Mouse (Mus musculus) liver, embryonic 11.5 days (tissue): ENCODE results near the gene Deup1. TPM values are rescaled to one million over a fixed set of nuclear protein-coding genes. Genes with fewer than 3 reads are reported as not detected.

Source experiments
- ATAC-seq: fragments of 200-750 bp; cut with Nextera tagmentation; replicated peaks from 2 replicates; pipeline ENCODE4 v1.8.0; 2017; ENCODE audit warnings: moderate number of reproducible peaks, mild to moderate bottlenecking, moderate TSS enrichment, moderate library complexity; ENCODE audit not compliant: low FRiP score
- DNase-seq: peaks from one replicate; pipeline ENCODE4 v3.0.0-alpha.2; 2017; ENCODE audit warnings: low spot score
- H3K27ac ChIP-seq: fragments of 300-500 bp; sonication (generic); 2 replicates; pipeline ENCODE4 v1.5.1; 2014; ENCODE audit warnings: mild to moderate bottlenecking, low read depth, low read length, control low read depth
- H3K27me3 ChIP-seq: fragments of 300-500 bp; sonication (generic); replicated peaks from 2 replicates; pipeline ENCODE4 v1.6.1; 2014; ENCODE audit warnings: low read length, mixed read lengths; ENCODE audit not compliant: control insufficient read depth, insufficient read depth
- H3K36me3 ChIP-seq: fragments of 300-500 bp; sonication (generic); 2 replicates; pipeline ENCODE4 v1.6.1; 2014; ENCODE audit warnings: mild to moderate bottlenecking, low read length, moderate library complexity, mixed read lengths; ENCODE audit not compliant: control insufficient read depth, insufficient read depth
- H3K4me1 ChIP-seq: fragments of 300-500 bp; sonication (generic); replicated peaks from 2 replicates; pipeline ENCODE4 v1.6.1; 2014; ENCODE audit warnings: low read length, mixed read lengths; ENCODE audit not compliant: control insufficient read depth, insufficient read depth
- H3K4me2 ChIP-seq: fragments of 300-500 bp; sonication (generic); 2 replicates; pipeline ENCODE4 v1.6.1; 2014; ENCODE audit warnings: mild to moderate bottlenecking, control low read depth, moderate library complexity
- H3K4me3 ChIP-seq: fragments of 300-500 bp; sonication (generic); 2 replicates; pipeline ENCODE4 v1.5.1; 2014; ENCODE audit warnings: low read depth, low read length, control low read depth
- H3K9ac ChIP-seq: fragments of 300-500 bp; sonication (generic); 2 replicates; pipeline ENCODE4 v1.6.1; 2014; ENCODE audit warnings: low read depth, low read length, control low read depth
- H3K9me3 ChIP-seq: fragments of 300-500 bp; sonication (generic); 2 replicates; pipeline ENCODE4 v1.6.1; 2016; ENCODE audit warnings: low read length, inconsistent platforms, mixed read lengths; ENCODE audit not compliant: control insufficient read depth
- WGBS: fragments of 180-500 bp; shearing (Covaris S2); extraction: QIAGEN DNeasy Blood & Tissue Kit; methylation state at CpG from one replicate; pipeline ENCODE4 v1.1.7; 2014; 5-methylcytosine and 5-hydroxymethylcytosine counted together
- polyA plus RNA-seq: library from polyadenylated mRNA; unstranded; fragments of >200 nt; fragmentation: Nextera tagmentation; extraction: Ambion mirVana; gene quantifications from 2 replicates; pipeline ENCODE4 v1.2.1, GENCODE M21; 2014

The Deup1 gene
- polyA plus RNA-seq, 1 experiment from 2014 or later: 0.14 TPM

DNA sequence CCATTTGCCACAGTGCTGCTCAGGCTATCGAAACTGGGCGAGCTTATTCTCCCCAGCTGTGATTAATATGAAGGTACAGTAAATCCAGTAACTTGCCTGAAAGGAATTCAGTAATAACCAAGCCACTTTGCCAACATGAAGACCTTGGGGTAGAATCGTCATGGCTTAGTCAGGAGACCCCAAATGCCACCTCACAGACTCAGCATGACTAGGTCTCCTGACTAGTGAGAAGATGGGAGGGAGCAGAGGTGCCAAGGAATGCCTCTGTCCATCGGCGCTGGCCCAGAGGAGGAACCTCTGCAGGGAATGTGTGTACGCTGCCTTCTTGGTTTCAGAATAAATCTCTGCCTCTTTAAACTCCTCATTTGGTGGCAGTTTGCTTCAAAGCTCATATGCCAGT, 104.1 kb downstream of the Deup1 start:
- Histone ChIP-seq H3K4me3 (no peak overlapping the region), H3K4me2 (no peak overlapping the region), H3K4me1 (no peaks in the 10 kb centered on the region), H3K9ac (no peak overlapping the region), H3K36me3 (0 out of 2 replicates have a peak, but pooled peaks cover 2% of the 10 kb centered on the region), H3K27me3 (no peaks in the 10 kb centered on the region), H3K9me3 (no peaks in the 10 kb centered on the region), H3K27ac (no peak overlapping the region)
- ATAC-seq: no peak
- WGBS: 87% methylated on average over 6 of the region's 6 CpGs
- no peak for DNase-seq

DNA sequence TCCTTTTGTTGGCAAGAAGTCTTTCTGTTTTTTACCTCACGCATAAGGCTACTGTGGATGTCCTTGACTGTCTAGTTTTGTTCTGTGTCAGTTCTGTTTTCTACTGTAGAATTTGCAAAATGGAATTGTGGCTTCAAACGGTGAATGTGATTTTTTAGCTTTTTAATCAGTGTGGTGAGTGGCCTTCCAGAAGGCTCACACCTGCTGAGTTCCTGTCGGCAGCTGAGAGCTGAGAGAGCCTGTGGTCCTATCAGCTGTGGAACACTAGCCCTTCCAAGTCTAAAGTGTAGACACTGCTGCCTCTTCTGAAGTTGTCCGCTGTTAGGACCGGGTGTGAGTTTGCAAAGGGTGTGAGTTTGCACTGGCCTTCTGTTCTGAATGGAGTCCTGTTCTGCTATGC, 104.8 kb downstream of the Deup1 start:
- Histone ChIP-seq H3K9ac (no peak overlapping the region), H3K36me3 (0 out of 2 replicates have a peak, but pooled peaks cover 2% of the 10 kb centered on the region), H3K4me2 (no peak overlapping the region), H3K4me3 (no peak overlapping the region), H3K27me3 (no peaks in the 10 kb centered on the region), H3K4me1 (no peaks in the 10 kb centered on the region), H3K9me3 (no peaks in the 10 kb centered on the region), H3K27ac (no peak overlapping the region)
- 80% methylated on average over 5 of the region's 5 CpGs for WGBS
- ATAC-seq: no peak
- no peak for DNase-seq

DNA sequence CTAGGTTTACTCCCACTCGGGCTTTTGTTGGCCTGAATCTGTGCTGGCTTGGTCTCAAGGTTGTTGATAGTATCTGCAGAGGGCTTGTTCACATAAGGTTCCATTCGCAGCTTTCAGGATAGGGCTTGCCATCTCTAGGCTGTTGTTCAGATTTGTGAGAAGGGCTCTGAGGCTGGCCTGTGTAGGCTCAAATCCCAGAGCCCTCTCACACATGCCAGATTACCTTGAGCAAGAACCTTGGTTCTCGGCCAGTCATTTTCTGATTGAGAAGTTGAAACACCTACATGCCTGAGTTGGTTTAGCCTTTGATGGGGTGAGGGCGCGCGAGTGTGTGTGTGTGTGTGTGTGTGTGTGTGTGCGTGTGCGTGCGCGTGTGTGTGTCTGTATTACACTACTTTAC, 105.4 kb downstream of the Deup1 start:
- no peak for ATAC-seq
- Histone ChIP-seq H3K9ac (no peak overlapping the region), H3K4me2 (no peak overlapping the region), H3K4me1 (no peaks in the 10 kb centered on the region), H3K27me3 (no peaks in the 10 kb centered on the region), H3K27ac (no peak overlapping the region), H3K4me3 (no peak overlapping the region), H3K36me3 (0 out of 2 replicates have a peak, but pooled peaks cover 2% of the 10 kb centered on the region), H3K9me3 (no peaks in the 10 kb centered on the region)
- WGBS: 92% methylated on average over 10 of the region's 10 CpGs
- no peak for DNase-seq

DNA sequence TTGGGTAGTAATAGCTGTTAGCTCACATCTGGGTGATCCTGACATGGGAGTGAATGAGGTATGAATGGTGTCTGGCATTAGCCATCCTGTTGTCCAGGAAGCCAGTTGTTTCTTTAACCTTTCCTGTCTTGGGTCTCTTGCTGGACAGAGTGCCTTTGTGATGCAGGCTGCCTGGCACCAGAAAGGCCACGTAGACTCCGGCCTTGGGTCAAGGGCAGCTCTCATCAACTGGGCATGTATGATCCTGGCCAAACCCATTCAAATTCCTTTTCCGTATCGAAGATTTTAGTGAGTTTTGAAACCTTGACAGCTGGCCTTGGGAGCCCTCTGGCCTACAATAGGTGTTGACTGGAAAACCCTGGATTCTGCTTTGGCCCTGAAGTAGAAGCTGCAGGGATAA, 109.8 kb downstream of the Deup1 start:
- H3K27me3 ChIP-seq: no peaks in the 10 kb centered on the region
- H3K9me3 ChIP-seq: no peaks in the 10 kb centered on the region

DNA sequence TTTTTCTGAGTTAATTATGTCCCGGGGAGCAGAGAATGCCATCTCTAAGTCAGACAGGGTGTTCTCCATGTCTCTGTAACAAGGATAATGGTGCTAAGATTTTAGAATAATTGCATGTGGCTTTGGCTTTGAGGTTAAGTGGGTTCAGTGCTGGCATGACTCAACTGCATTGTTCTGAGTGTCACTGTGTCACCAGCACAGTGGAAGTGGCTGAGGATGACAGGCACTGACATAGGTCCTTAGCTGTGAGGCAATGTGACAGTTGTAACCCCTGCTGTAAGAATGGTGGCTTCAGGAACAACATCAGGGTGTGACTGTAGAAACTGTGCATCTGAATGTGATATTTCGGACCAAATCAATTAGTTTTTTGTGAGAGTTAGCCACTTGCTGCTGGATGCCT, 111.7 kb downstream of the Deup1 start:
- DNase-seq (no peak), ATAC-seq (no peak)
- H3K9me3 ChIP-seq: no peaks in the 10 kb centered on the region
- no peaks in the 10 kb centered on the region for H3K36me3 ChIP-seq
- H3K27ac ChIP-seq: no peak overlapping the region
- no peak overlapping the region for H3K9ac ChIP-seq
- WGBS: 71% methylated on average over 2 of the region's 2 CpGs
- no peak overlapping the region for H3K4me2 ChIP-seq
- no peaks in the 10 kb centered on the region; the same call in none of the 2 replicates for H3K4me1 ChIP-seq
- no peak overlapping the region for H3K4me3 ChIP-seq
- no peaks in the 10 kb centered on the region for H3K27me3 ChIP-seq

More for the DNA sequence above, 109.8 kb downstream of the Deup1 start:
- WGBS: 83% methylated on average over 4 of the region's 4 CpGs
- no peak overlapping the region for H3K9ac ChIP-seq
- no peak overlapping the region for H3K4me2 ChIP-seq
- no peak overlapping the region for H3K4me3 ChIP-seq
- no peaks in the 10 kb centered on the region for H3K36me3 ChIP-seq
- no peak for DNase-seq
- H3K4me1 ChIP-seq: no peaks in the 10 kb centered on the region; the same call in 1 of the 2 replicates
- H3K27ac ChIP-seq: no peak overlapping the region
- ATAC-seq: no peak

DNA sequence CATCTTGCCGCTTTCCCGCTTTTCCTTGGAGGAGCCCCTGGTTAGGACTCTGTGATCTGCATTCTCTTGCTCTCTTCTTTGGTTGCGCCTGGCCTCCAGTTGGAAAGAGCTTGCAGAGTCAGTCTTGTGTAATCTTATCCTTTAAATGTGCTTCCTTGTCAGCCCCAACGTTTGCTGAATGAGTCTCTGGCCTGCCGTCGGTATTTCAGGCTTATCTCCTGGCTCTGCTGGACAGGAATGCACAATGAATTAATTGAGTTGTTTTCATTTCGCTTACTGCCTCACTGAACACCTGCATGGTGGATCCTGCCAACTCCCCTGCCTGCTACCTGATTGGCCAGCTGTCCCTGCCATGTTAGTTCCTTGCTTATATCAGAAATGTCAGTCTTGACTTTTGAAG, 114.8 kb downstream of the Deup1 start:
- ATAC-seq (no peak), DNase-seq (no peak)
- Histone ChIP-seq H3K4me1 (no peaks in the 10 kb centered on the region; the same call in none of the 2 replicates), H3K4me2 (no peak overlapping the region), H3K27me3 (no peaks in the 10 kb centered on the region), H3K9me3 (no peaks in the 10 kb centered on the region), H3K9ac (no peak overlapping the region), H3K36me3 (no peaks in the 10 kb centered on the region), H3K4me3 (no peak overlapping the region), H3K27ac (no peak overlapping the region)
- 59% methylated on average over 7 of the region's 7 CpGs for WGBS

DNA sequence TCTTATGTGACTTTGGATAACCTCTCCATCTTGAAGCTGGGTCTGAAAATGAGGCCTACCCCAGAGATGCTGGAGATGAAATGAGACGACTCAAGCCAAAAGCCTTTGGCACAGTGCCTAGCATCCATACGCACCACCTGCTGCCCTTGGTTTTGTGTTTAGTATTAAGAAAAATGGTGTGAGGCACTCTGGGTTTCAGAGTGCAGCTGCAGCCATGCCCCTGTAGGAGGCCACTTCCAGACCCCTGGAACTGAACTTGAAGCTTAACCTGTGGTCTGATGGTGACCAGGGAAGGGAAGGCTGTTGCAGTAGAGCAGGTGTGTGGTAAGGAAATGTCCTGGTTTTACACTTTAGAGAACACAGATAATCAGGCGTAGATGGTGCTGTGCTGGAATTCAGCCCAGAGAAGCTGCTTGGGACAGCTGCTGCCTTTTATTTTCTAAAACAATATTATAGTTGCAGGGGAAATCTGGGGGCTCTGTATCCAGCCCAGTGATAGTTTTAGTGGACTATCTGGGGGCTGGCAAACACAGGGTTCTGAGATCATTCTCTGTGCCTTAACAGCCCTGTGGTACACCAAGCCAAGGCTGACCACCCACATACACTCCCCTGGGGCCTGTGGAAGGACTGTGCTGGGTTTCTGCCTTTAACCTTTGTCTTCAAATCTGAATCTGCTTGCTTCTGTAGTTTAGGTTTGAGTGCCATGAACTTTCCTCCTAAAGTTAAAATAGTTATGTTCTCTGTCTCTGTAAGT, 117.0 kb downstream of the Deup1 start:
- Histone ChIP-seq H3K9ac (no peak overlapping the region), H3K4me2 (no peak overlapping the region), H3K9me3 (no peaks in the 10 kb centered on the region), H3K4me3 (no peak overlapping the region), H3K27me3 (no peaks in the 10 kb centered on the region), H3K27ac (no peak overlapping the region), H3K4me1 (peaks cover 4% of the 10 kb centered on the region), H3K36me3 (no peaks in the 10 kb centered on the region)
- WGBS: 70% methylated on average over 3 of the region's 3 CpGs
- DNase-seq: no peak
- no peak for ATAC-seq
